Mouse (Mus musculus) liver, postnatal 0 days (tissue): ENCODE measurements around the gene Wnt5b.

Experiments used
- CTCF ChIP-seq: sonication (generic); IDR thresholded peaks from 2 replicates; pipeline ENCODE4 v1.5.1; 2016; ENCODE audit warnings: antibody characterized with exemption, low read depth
- EP300 ChIP-seq: IDR thresholded peaks from 2 replicates; pipeline ENCODE4 v1.6.1; 2016; ENCODE audit warnings: antibody characterized with exemption, low read depth, mild to moderate bottlenecking

DNA sequence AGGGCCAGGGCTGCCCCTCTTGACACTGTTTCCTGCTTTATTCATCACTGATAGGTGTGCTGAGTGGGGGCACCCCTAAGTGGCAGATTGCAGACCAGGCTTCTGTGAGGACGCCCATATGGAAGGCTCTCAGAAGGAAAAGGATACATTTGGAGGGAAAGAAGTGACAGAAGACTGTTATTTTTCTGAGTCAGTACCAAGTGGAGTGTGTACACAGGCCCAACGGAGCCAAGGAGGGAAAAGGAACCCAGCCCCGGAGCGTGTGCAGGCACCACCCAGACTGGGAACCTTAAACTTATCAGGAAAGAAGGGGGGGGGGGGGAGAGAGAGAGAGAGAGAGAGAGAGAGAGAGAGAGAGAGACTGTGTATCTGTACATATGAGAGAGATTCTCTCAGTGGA lies 131.6 kb downstream of the Wnt5b start:
- TF ChIP-seq CTCF (no peak), EP300 (no peak)
